Mouse (Mus musculus): ENCODE results near the gene Elk3.

The Elk3 gene

DNA sequence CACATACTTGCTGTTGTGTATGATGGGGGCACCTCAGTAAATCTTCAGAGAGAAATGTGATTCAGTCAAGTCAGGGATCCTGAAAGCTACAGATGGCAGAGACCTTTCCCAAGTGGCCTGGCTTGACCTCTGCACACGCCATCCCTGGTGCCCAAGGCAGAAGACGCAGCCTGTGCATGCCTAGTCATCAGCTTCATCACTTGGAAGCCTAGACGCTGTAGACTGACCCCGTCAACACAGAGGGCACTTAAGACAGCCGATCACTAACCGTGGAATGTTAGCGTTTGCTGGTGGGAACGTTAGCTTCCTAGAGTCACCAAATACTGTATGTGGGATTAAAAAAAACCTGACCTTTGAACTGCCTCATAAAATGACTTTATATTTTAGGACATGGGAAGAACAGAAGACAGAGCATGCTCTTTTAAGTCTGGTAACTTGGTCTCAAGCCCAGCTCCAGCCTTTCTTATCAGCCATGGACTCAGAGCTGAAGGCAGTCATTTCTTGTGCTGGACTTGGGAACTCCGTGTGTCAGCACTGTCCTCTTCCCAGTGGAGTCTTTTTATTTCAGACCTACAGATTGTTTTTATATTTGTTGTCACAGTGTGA, 71.6 kb downstream of the Elk3 start:
- in situ Hi-C loops (cut with MboI), result no loop called here

DNA sequence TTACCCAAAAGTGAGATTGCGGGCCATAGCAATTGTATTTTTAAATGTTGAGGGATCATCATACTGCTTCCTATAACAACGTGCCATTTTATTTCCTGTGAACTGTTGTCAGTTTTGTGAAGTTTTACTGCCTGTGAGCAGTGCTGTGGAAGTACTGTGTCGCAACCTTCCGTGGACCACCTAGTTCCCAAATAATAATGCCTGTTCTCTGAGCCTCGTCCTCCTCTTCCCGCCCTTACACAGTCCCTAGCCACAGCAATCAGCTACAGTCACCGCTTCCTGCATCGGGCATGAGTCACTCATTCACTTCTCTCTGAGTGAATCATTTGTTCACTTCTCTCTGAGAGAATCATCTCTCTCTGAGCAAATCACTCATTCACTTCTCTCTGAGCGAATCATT, 76.2 kb downstream of the Elk3 start:
- in situ Hi-C loops (cut with MboI), result no loop called here

DNA sequence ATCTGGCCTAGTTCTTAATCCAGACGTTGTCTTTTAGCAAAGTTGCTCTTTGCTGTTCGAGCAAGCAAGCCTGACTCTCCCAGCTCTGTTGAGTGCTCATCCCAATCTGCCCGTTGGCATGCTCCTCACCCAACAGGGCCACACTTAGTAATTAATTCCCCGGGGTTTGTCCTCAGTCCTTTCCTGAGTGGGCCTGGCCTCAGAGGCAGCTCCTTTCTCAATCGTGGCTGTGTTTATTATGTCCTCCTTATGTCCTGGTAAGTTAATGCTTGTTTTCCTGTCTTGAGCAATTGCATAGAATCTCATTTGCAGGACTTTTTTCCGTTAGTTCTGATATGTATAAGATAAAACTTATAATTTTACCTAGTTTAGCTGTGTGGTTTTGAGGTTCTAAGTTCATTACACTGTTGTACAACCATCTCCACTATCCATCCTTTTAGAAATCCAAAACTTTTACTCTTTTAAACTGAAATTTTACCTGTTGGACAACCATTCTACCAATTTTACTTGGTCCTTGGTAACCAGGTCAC, 77.2 kb downstream of the Elk3 start:
- in situ Hi-C loops (cut with MboI), result no loop called here

GRCm38 (mm10) chr10:93231893-93232292, 79.0 kb downstream of the Elk3 start:
- in situ Hi-C loops (cut with MboI), result no loop called here

GRCm38 (mm10) chr10:93231490-93231889, 79.4 kb downstream of the Elk3 start:
- in situ Hi-C loops (cut with MboI), result no loop called here

DNA sequence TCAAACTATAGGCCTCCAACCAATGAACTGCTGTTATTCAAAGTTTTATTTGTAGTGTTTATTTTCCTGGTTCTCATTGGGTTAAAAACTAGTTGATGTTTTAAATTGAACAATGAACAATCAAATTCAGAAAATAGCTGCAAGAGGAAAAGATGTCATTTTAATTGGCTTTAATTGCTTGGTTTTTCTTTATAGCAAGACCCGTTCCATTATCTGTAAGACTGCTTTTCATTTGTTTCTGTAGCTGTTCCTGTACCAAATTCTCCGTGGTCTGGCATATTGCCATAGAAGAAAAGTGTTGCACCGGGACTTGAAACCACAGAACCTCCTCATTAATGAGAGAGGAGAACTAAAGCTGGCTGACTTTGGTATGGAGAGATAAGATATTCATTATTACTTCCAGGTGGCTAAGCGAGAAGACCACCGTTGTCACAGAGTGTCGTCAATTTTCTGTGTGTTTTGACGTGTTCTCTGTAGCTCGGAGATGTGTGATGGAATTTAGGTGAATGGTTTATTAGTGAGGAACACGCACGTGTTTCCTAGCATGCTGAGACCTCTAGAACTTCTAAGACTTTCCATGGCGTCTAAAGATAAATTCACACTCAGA, 82.4 kb downstream of the Elk3 start:
- in situ Hi-C loops (cut with MboI), result no loop called here

GRCm38 (mm10) chr10:93227921-93228320, 83.0 kb downstream of the Elk3 start:
- in situ Hi-C loops (cut with MboI), result no loop called here

- in situ Hi-C loops (cut with MboI), result no loop called here
Observed at GRCm38 (mm10) chr10:93225751-93226150, 85.2 kb downstream of the Elk3 start.

DNA sequence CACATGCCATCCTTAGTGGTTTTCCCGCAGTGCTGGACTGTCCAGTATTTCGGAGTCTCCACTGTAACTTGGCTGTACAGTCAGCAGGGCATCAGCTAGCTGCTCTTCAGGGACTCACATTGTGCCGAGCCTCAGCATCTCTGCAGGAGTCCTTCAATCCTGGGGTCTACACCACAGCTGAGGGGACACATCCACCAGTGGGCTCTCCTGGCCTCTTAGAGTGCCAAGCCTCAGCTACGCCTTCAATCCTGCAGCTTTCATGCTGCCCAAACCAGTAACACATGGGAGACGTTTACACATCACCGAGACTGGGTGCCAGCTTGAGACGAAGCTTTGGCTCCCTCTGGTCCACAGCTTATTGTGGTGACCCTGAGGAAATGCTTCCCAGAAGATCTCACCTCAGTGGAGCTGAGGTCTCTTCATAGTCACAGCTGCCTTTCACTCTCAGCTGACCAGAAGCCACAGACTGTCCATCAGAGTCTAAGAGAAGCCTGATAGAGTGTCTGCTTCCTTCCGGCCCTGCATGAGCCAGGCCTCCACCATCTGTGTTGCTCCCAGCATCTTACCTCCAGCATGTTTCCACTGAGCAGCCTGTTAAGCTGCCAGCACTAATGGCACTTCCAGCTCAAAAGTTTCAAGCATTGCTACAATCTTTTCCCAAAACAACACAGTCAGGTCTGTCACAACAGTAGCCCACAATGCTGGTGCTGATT, 95.7 kb downstream of the Elk3 start:
- in situ Hi-C loops (cut with MboI), result no loop called here

GRCm38 (mm10) chr10:93214251-93214650, 96.7 kb downstream of the Elk3 start:
- in situ Hi-C loops (cut with MboI), result no loop called here

- in situ Hi-C loops (cut with MboI), result no loop called here
Observed at GRCm38 (mm10) chr10:93213339-93213738, 97.6 kb downstream of the Elk3 start.

DNA sequence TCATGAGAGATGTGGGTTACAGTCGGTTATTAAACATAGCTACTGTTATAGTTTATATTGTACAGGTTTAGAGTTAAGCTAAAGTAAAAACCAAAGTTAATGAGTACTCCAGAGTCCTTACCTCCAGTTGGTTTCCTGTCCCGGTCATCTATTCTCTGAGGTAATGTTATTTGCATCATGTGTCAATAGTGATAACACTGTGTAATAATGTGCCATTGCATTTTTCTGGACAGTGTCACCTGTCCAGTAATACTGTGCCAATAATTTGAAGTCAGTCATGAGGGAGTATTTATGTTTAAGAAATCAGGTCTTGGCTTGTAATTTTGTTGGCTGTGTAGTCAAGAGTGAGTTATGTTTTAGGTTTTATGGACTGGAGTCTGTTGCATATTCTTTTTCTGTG, 98.2 kb downstream of the Elk3 start:
- in situ Hi-C loops (cut with MboI), result no loop called here

GRCm38 (mm10) chr10:93207176-93207575, 103.8 kb downstream of the Elk3 start:
- in situ Hi-C loops (cut with MboI), result no loop called here

- in situ Hi-C loops (cut with MboI), result no loop called here
Observed at GRCm38 (mm10) chr10:93205287-93205956, 105.5 kb downstream of the Elk3 start.

DNA sequence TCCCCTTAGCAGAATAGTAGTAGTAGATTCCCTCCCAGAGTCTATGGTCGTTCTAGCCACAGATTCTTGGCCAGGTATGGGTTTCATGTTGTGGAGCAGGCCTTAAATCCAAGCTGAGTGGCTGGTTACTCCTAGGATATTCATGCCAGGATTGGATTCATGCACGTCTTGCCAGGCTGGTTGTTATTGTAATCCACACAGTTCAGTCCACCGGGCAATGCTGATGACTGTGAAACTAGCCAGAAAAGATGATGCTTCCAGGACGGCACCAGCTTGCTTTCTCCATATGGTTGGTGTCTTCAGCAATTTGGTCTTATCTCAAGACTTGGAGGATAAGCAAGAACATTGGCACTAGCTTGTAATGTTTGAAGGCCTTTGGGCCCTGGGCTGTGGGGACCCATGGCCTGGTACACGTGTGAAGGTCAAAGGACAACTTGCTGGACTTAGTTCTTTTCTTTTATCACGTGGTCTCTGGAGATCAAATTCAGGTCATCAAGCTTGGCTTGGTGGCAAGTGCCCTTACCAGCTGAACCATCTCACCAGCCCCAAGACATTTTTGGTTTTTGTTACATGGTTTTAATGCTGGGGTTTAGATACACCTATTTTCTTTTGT, 109.0 kb downstream of the Elk3 start:
- in situ Hi-C loops (cut with MboI), result no loop called here

GRCm38 (mm10) chr10:93198958-93199357, 112.0 kb downstream of the Elk3 start:
- in situ Hi-C loops (cut with MboI), result no loop called here
